Mouse (Mus musculus): ENCODE measurements around the gene Srgap1.

GRCm38 (mm10) chr10:121829800-121830303, 217.3 kb downstream of the Srgap1 start:
- TF ChIP-seq CTCF (IDR thresholded peaks at IDR 0.05) (no peak), EP300 (IDR thresholded peaks at IDR 0.05) (no peak)
